In the genomic region with DNA sequence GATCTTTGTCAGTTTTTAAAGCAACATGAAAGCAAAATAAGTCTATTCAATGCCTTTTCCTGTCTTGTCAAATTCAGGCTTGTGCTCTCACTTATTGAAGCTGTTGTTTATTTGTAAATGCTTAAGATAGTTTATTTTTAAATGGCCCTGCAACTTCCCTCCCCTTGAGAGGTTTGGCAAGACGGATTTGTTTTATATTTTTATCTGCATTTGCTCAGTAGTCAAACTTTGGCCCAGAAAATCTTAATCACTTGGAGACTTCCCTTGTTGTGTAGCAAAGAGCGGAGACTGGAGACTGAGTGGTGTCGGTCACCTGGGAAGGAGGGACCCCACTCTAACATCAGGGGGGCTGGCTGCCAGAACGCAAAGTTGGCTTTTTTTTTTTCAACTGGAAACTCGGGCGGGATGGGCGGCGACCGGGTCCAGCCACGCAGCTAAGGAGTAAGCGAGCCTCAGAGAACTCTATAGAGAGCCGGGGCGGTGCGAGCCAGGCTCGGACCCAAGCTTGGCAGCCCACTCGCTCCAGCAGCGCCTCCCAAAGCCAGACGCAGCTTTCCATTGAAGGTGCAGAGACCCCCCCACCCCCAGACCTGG, we compare ENCODE assay signal across 8 mouse cellular contexts. TPM values are rescaled to one million over a fixed set of nuclear protein-coding genes. Genes with fewer than 3 reads are reported as not detected.
DNase-seq lines count a peak whose midpoint lies in the region; ATAC-seq and TF ChIP-seq lines count a peak whose summit lies in the region.

No protein-coding gene starts in this region.

- peaks cover 16% of the 10 kb centered on the region; the same call in 1 of the 2 replicates for H3K4me1 ChIP-seq in kidney, embryonic 16.5 days (ENCODE audit: insufficient read depth, low read length)
- peaks cover 2% of the 10 kb centered on the region; the same call in 1 of the 2 replicates for H3K4me1 ChIP-seq in cortical plate, adult 2 months (ENCODE audit: control insufficient read depth, insufficient read depth, low read length)
- peaks cover 16% of the 10 kb centered on the region for H3K4me1 ChIP-seq in intestine, embryonic 14.5 days (replicated peaks; ENCODE audit: control insufficient read depth, insufficient read depth, low read length)
- H3K4me1 ChIP-seq in midbrain, postnatal 0 days (ENCODE audit: insufficient read depth, low read length): no peaks in the 10 kb centered on the region

- under 1% methylated on average over 18 of the region's 18 CpGs for WGBS in kidney, embryonic 16.5 days
- WGBS in intestine, embryonic 14.5 days: 1% methylated on average over 18 of the region's 18 CpGs
- 1% methylated on average over 17 of the region's 18 CpGs for WGBS in midbrain, postnatal 0 days

- TF ChIP-seq POLR2A in cortical plate, adult 2 months (IDR thresholded peaks at IDR 0.05; ENCODE audit: extremely low read depth, insufficient read depth, low read length): no peak

- ATAC-seq in kidney, embryonic 16.5 days (ENCODE audit: low FRiP score, low TSS enrichment): no peak
- no peak for ATAC-seq in intestine, embryonic 14.5 days (replicated peaks; ENCODE audit: low FRiP score, low TSS enrichment, low read depth)
- peak; percentile 82 for ATAC-seq in midbrain, postnatal 0 days (ENCODE audit: low FRiP score)

- H3K9ac ChIP-seq in kidney, embryonic 16.5 days (replicated peaks; ENCODE audit: low read length): peak overlapping the region; percentile 64
- peak overlapping the region; percentile 49 for H3K9ac ChIP-seq in intestine, embryonic 14.5 days (ENCODE audit: low read length)
- peak overlapping the region; percentile 48 for H3K9ac ChIP-seq in midbrain, postnatal 0 days (replicated peaks; ENCODE audit: low read length, poor library complexity, severe bottlenecking)

- peak overlapping the region; percentile 81 for H3K27ac ChIP-seq in kidney, embryonic 16.5 days (ENCODE audit: low read length)
- H3K27ac ChIP-seq in cortical plate, adult 2 months (ENCODE audit: insufficient read depth, low read length): peak overlapping the region; percentile 83
- H3K27ac ChIP-seq in intestine, embryonic 14.5 days (ENCODE audit: low read depth): peak overlapping the region; percentile 71
- peak overlapping the region; percentile 52 for H3K27ac ChIP-seq in midbrain, postnatal 0 days (ENCODE audit: low read depth, low read length)

- H3K4me2 ChIP-seq in kidney, embryonic 16.5 days (replicated peaks; ENCODE audit: low read depth, low read length): peak overlapping the region; percentile 69
- H3K4me2 ChIP-seq in intestine, embryonic 14.5 days (ENCODE audit: low read length): peak overlapping the region; percentile 61
- peak overlapping the region; percentile 72 for H3K4me2 ChIP-seq in midbrain, postnatal 0 days (ENCODE audit: low read depth, low read length, poor library complexity, severe bottlenecking)

- H3K27me3 ChIP-seq in kidney, embryonic 16.5 days (ENCODE audit: insufficient read depth, low read length): no peaks in the 10 kb centered on the region
- H3K27me3 ChIP-seq in intestine, embryonic 14.5 days (replicated peaks; ENCODE audit: control insufficient read depth, insufficient read depth, low read length): no peaks in the 10 kb centered on the region
- H3K27me3 ChIP-seq in midbrain, postnatal 0 days (ENCODE audit: insufficient read depth, low read length): no peaks in the 10 kb centered on the region

- H3K4me3 ChIP-seq in kidney, embryonic 16.5 days (ENCODE audit: low read length): peak overlapping the region; percentile 99
- peak overlapping the region; percentile 42 for H3K4me3 ChIP-seq in cortical plate, adult 2 months (ENCODE audit: insufficient read depth, low read length)
- peak overlapping the region; percentile 38 for H3K4me3 ChIP-seq in intestine, embryonic 14.5 days (ENCODE audit: low read depth, low read length)
- peak overlapping the region; percentile 96 for H3K4me3 ChIP-seq in midbrain, postnatal 0 days (ENCODE audit: low read depth, low read length)

- H3K9me3 ChIP-seq in kidney, embryonic 16.5 days (ENCODE audit: low read length): no peaks in the 10 kb centered on the region
- no peaks in the 10 kb centered on the region for H3K9me3 ChIP-seq in intestine, embryonic 14.5 days (ENCODE audit: control insufficient read depth, low read length)
- no peaks in the 10 kb centered on the region for H3K9me3 ChIP-seq in midbrain, postnatal 0 days (ENCODE audit: low read length)

- no peaks in the 10 kb centered on the region for H3K36me3 ChIP-seq in kidney, embryonic 16.5 days (ENCODE audit: insufficient read depth, low read length)
- H3K36me3 ChIP-seq in intestine, embryonic 14.5 days (ENCODE audit: control insufficient read depth, insufficient read depth, low read length): no peaks in the 10 kb centered on the region
- H3K36me3 ChIP-seq in midbrain, postnatal 0 days (ENCODE audit: insufficient read depth, low read length): no peaks in the 10 kb centered on the region

- no peak for TF ChIP-seq CTCF in cortical plate, adult 2 months (IDR thresholded peaks at IDR 0.05; ENCODE audit: extremely low read depth, insufficient read depth, low read length)
- TF ChIP-seq CTCF in midbrain, postnatal 0 days (IDR thresholded peaks at IDR 0.05): no peak

- DNase-seq in kidney, adult 11 months: no peak
- DNase-seq in intestine, embryonic 14.5 days (ENCODE audit: low spot score): no peak
- peak; percentile 8 for DNase-seq in midbrain, postnatal 0 days (ENCODE audit: low spot score)
- DNase-seq in right cerebral cortex, postnatal 25 days: no peak
- no peak for DNase-seq in spleen, adult 12 weeks (ENCODE audit: low spot score)
- no peak for DNase-seq in thymus, postnatal 36 days

RNA-seq across cellular contexts. Expression of gene Hif1a, which starts 6.0 kb away (rescaled TPM):
- 70.5 and 73.6 TPM in 2 replicates for polyA plus RNA-seq in kidney, embryonic 16.5 days (2015; fragmentation: Nextera tagmentation; extraction: Ambion mirVana)
- polyA plus RNA-seq in cortical plate, adult 2 months (2012; rRNA removed): 35.9 and 36.2 TPM in 2 replicates
- polyA plus RNA-seq in intestine, embryonic 14.5 days (2014; fragmentation: Nextera tagmentation; extraction: Ambion mirVana): 79.3 and 82.6 TPM in 2 replicates
- 104 and 119 TPM in 2 replicates for total RNA-seq in midbrain, postnatal 0 days (2014; rRNA removed)
- 55.9 and 62.6 TPM in 2 replicates for polyA plus RNA-seq in midbrain, postnatal 0 days (2015; fragmentation: Nextera tagmentation; extraction: Ambion mirVana)

RNA-seq across cellular contexts. Expression of gene Gm49321, which starts 30.3 kb away (rescaled TPM):
- polyA plus RNA-seq in kidney, embryonic 16.5 days (2015; fragmentation: Nextera tagmentation; extraction: Ambion mirVana): 13.1 and 14.8 TPM in 2 replicates
- polyA plus RNA-seq in cortical plate, adult 2 months (2012; rRNA removed): not detected in 2 replicates
- polyA plus RNA-seq in intestine, embryonic 14.5 days (2014; fragmentation: Nextera tagmentation; extraction: Ambion mirVana): 9.4 and 12.8 TPM in 2 replicates
- total RNA-seq in midbrain, postnatal 0 days (2014; rRNA removed): not detected in 2 replicates
- 14.7 and 15.7 TPM in 2 replicates for polyA plus RNA-seq in midbrain, postnatal 0 days (2015; fragmentation: Nextera tagmentation; extraction: Ambion mirVana)

RNA-seq across cellular contexts. Expression of gene Snapc1, which starts 57.1 kb away (rescaled TPM):
- 22.3 and 22.8 TPM in 2 replicates for polyA plus RNA-seq in kidney, embryonic 16.5 days (2015; fragmentation: Nextera tagmentation; extraction: Ambion mirVana)
- 31.3 and 32.0 TPM in 2 replicates for polyA plus RNA-seq in cortical plate, adult 2 months (2012; rRNA removed)
- polyA plus RNA-seq in intestine, embryonic 14.5 days (2014; fragmentation: Nextera tagmentation; extraction: Ambion mirVana): 14.6 and 20.2 TPM in 2 replicates
- total RNA-seq in midbrain, postnatal 0 days (2014; rRNA removed): 13.4 and 22.0 TPM in 2 replicates
- polyA plus RNA-seq in midbrain, postnatal 0 days (2015; fragmentation: Nextera tagmentation; extraction: Ambion mirVana): 21.7 and 23.4 TPM in 2 replicates

Comparison
In these comparisons a context has a peak if more than half of its experiments do, and no peak if none do; other contexts are left out.
1. H3K4me3 ChIP-seq: peak in every context shown above with its lines; median percentile 99 in kidney, embryonic 16.5 days; 96 in midbrain, postnatal 0 days; 42 in cortical plate, adult 2 months; 38 in intestine, embryonic 14.5 days.
2. RNA of gene Gm49321, which starts 30.3 kb away (polyA plus RNA-seq): 14.7 to 15.7 TPM in midbrain, postnatal 0 days, 13.1 to 14.8 TPM in kidney, embryonic 16.5 days and 9.4 to 12.8 TPM in intestine, embryonic 14.5 days; not detected in cortical plate, adult 2 months; every median in the first group is over 10 times any median in the second.
3. Peak in every context shown above with its lines, with median percentiles within 50 percentile points of each other: H3K27ac ChIP-seq, H3K4me2 ChIP-seq and H3K9ac ChIP-seq.